Mouse (Mus musculus) intestine, embryonic 16.5 days (tissue): ENCODE measurements at regions not wholly inside any gene's neighbourhood (a gene's known extent, or its start where the extent isn't known, plus 50 kb on each side); places are given as distances from the start of the nearest gene placed in this dataset.

Source experiments
- ATAC-seq: fragments of 200-750 bp; cut with Nextera tagmentation; 2 replicates; pipeline ENCODE4 v1.8.0; 2017; ENCODE audit warnings: moderate TSS enrichment, moderate library complexity
- H3K27ac ChIP-seq: fragments of 300-500 bp; sonication (generic); 2 replicates; pipeline ENCODE4 v1.5.1; 2014; ENCODE audit warnings: mild to moderate bottlenecking, low read length
- H3K27me3 ChIP-seq: fragments of 300-500 bp; sonication (generic); replicated peaks from 2 replicates; pipeline ENCODE4 v1.6.1; 2014; ENCODE audit warnings: low read length, control low read depth, mixed read lengths; ENCODE audit not compliant: control insufficient read depth, insufficient read depth
- H3K36me3 ChIP-seq: fragments of 300-500 bp; sonication (generic); 2 replicates; pipeline ENCODE4 v1.6.1; 2014; ENCODE audit warnings: low read length, control low read depth; ENCODE audit not compliant: control insufficient read depth, insufficient read depth
- H3K4me1 ChIP-seq: fragments of 300-500 bp; sonication (generic); 2 replicates; pipeline ENCODE4 v1.6.1; 2014; ENCODE audit warnings: low read length, control low read depth, mixed read lengths; ENCODE audit not compliant: control insufficient read depth, insufficient read depth
- H3K4me2 ChIP-seq: fragments of 300-500 bp; sonication (generic); 2 replicates; pipeline ENCODE4 v1.6.1; 2014; ENCODE audit warnings: low read depth, low read length, control low read depth
- H3K4me3 ChIP-seq: fragments of 300-500 bp; sonication (generic); 2 replicates; pipeline ENCODE4 v1.5.1; 2014; ENCODE audit warnings: mild to moderate bottlenecking, low read length
- H3K9ac ChIP-seq: fragments of 300-500 bp; sonication (generic); 2 replicates; pipeline ENCODE4 v1.6.1; 2014; ENCODE audit warnings: low read depth, low read length
- H3K9me3 ChIP-seq: fragments of 300-500 bp; sonication (generic); 2 replicates; pipeline ENCODE4 v1.6.1; 2016; ENCODE audit warnings: low read length, control low read depth; ENCODE audit not compliant: control insufficient read depth
- WGBS: fragments of 180-500 bp; shearing (Covaris S2); extraction: QIAGEN DNeasy Blood & Tissue Kit; methylation state at CpG from one replicate; pipeline ENCODE4 v1.1.7; 2014; 5-methylcytosine and 5-hydroxymethylcytosine counted together

- ATAC-seq: no peak
Observed at GRCm38 (mm10) chr2:128235127-128235526, 109.3 kb downstream of the Bcl2l11 start.

GRCm38 (mm10) chr2:128239451-128239850, 113.6 kb downstream of the Bcl2l11 start:
- peaks cover 17% of the 10 kb centered on the region for H3K4me1 ChIP-seq
- 93% methylated on average over 4 of the region's 4 CpGs for WGBS
- ATAC-seq: no peak
- H3K36me3 ChIP-seq: no peaks in the 10 kb centered on the region
- no peaks in the 10 kb centered on the region for H3K9me3 ChIP-seq
- H3K4me3 ChIP-seq: no peak overlapping the region
- H3K9ac ChIP-seq: no peak overlapping the region
- H3K4me2 ChIP-seq: no peak overlapping the region
- no peaks in the 10 kb centered on the region for H3K27me3 ChIP-seq
- H3K27ac ChIP-seq: peak overlapping the region; percentile 88

More at GRCm38 (mm10) chr2:128235127-128235526, 109.3 kb downstream of the Bcl2l11 start:
- no peaks in the 10 kb centered on the region for H3K9me3 ChIP-seq
- H3K36me3 ChIP-seq: no peaks in the 10 kb centered on the region
- WGBS: 77% methylated on average over 8 of the region's 8 CpGs
- H3K9ac ChIP-seq: no peak overlapping the region
- H3K4me2 ChIP-seq: no peak overlapping the region
- no peak overlapping the region for H3K4me3 ChIP-seq
- H3K27me3 ChIP-seq: no peaks in the 10 kb centered on the region
- H3K4me1 ChIP-seq: peaks cover 14% of the 10 kb centered on the region; the same call in 1 of the 2 replicates
- no peak overlapping the region for H3K27ac ChIP-seq

GRCm38 (mm10) chr2:128240054-128240453, 114.2 kb downstream of the Bcl2l11 start:
- Histone ChIP-seq H3K9me3 (no peaks in the 10 kb centered on the region), H3K4me1 (peaks cover 17% of the 10 kb centered on the region), H3K9ac (0 out of 2 replicates have a peak overlapping the region, but pooled peaks have one; percentile 37), H3K27me3 (no peaks in the 10 kb centered on the region), H3K4me3 (no peak overlapping the region), H3K36me3 (no peaks in the 10 kb centered on the region), H3K27ac (peak overlapping the region; percentile 88), H3K4me2 (peak overlapping the region; percentile 43; the same call in 1 of the 2 replicates)
- 52% methylated on average over 4 of the region's 4 CpGs for WGBS
- peak; percentile 75 for ATAC-seq

- Histone ChIP-seq H3K9ac (0 out of 2 replicates have a peak overlapping the region, but pooled peaks have one; percentile 37), H3K36me3 (no peaks in the 10 kb centered on the region), H3K9me3 (no peaks in the 10 kb centered on the region), H3K27ac (peak overlapping the region; percentile 88), H3K27me3 (no peaks in the 10 kb centered on the region), H3K4me2 (peak overlapping the region; percentile 43), H3K4me3 (no peak overlapping the region), H3K4me1 (peaks cover 17% of the 10 kb centered on the region)
- WGBS: 33% methylated on average over 9 of the region's 9 CpGs
- ATAC-seq: peak; percentile 96
Observed at GRCm38 (mm10) chr2:128240536-128241279, 114.9 kb downstream of the Bcl2l11 start.

- no peaks in the 10 kb centered on the region for H3K27me3 ChIP-seq
- WGBS: 14% methylated on average over 3 of the region's 3 CpGs
- H3K9me3 ChIP-seq: no peaks in the 10 kb centered on the region
- H3K4me1 ChIP-seq: peaks cover 17% of the 10 kb centered on the region
- H3K9ac ChIP-seq: no peak overlapping the region
- ATAC-seq: no peak
- H3K36me3 ChIP-seq: no peaks in the 10 kb centered on the region
- H3K4me2 ChIP-seq: peak overlapping the region; percentile 17; the same call in 1 of the 2 replicates
- H3K27ac ChIP-seq: peak overlapping the region; percentile 88; the same call in 1 of the 2 replicates
- no peak overlapping the region for H3K4me3 ChIP-seq
Observed at GRCm38 (mm10) chr2:128241280-128241665, 115.4 kb downstream of the Bcl2l11 start.

- Histone ChIP-seq H3K4me2 (no peak overlapping the region), H3K27ac (no peak overlapping the region), H3K9me3 (no peaks in the 10 kb centered on the region), H3K4me3 (no peak overlapping the region), H3K27me3 (no peaks in the 10 kb centered on the region), H3K4me1 (peaks cover 11% of the 10 kb centered on the region), H3K9ac (no peak overlapping the region), H3K36me3 (no peaks in the 10 kb centered on the region)
- ATAC-seq: no peak
- WGBS: 80% methylated on average over 10 of the region's 10 CpGs
Observed at GRCm38 (mm10) chr2:128245544-128245943, 119.7 kb downstream of the Bcl2l11 start.

- Histone ChIP-seq H3K36me3 (no peaks in the 10 kb centered on the region), H3K4me1 (no peaks in the 10 kb centered on the region), H3K27me3 (no peaks in the 10 kb centered on the region), H3K9me3 (no peaks in the 10 kb centered on the region), H3K9ac (no peak overlapping the region), H3K27ac (no peak overlapping the region), H3K4me3 (no peak overlapping the region), H3K4me2 (no peak overlapping the region)
- ATAC-seq: no peak
- 36% methylated on average over 4 of the region's 4 CpGs for WGBS
Observed at GRCm38 (mm10) chr2:128247967-128248366, 122.1 kb downstream of the Bcl2l11 start.

GRCm38 (mm10) chr2:128249188-128249587, 123.3 kb downstream of the Bcl2l11 start:
- no peaks in the 10 kb centered on the region for H3K9me3 ChIP-seq
- H3K9ac ChIP-seq: no peak overlapping the region
- H3K27ac ChIP-seq: no peak overlapping the region
- no peak overlapping the region for H3K4me2 ChIP-seq
- no peak overlapping the region for H3K4me3 ChIP-seq
- no peaks in the 10 kb centered on the region for H3K36me3 ChIP-seq
- H3K27me3 ChIP-seq: no peaks in the 10 kb centered on the region
- no peaks in the 10 kb centered on the region for H3K4me1 ChIP-seq
- no peak for ATAC-seq
- WGBS: 93% methylated on average over 4 of the region's 4 CpGs

- no peaks in the 10 kb centered on the region for H3K4me1 ChIP-seq
- no peaks in the 10 kb centered on the region for H3K27me3 ChIP-seq
- H3K4me3 ChIP-seq: no peak overlapping the region
- H3K9me3 ChIP-seq: no peaks in the 10 kb centered on the region
- no peak overlapping the region for H3K9ac ChIP-seq
- ATAC-seq: no peak
- no peaks in the 10 kb centered on the region for H3K36me3 ChIP-seq
- 89% methylated on average over 2 of the region's 2 CpGs for WGBS
- H3K27ac ChIP-seq: no peak overlapping the region
- no peak overlapping the region for H3K4me2 ChIP-seq
Observed at GRCm38 (mm10) chr2:128249607-128250006, 123.8 kb downstream of the Bcl2l11 start.
